Mouse (Mus musculus) brain, embryonic 14.5 days (tissue): ENCODE data around the gene Strn4.

Experiments
- CTCF ChIP-seq: fragments of 200-500 bp; IDR thresholded peaks from 2 replicates; pipeline ENCODE4 v1.5.1; 2012; ENCODE audit warnings: inconsistent platforms, mild to moderate bottlenecking, moderate library complexity, borderline replicate concordance; ENCODE audit not compliant: insufficient read depth, insufficient read length; ENCODE audit errors: extremely low read depth
- POLR2A ChIP-seq: fragments of 200-500 bp; IDR thresholded peaks from 2 replicates; pipeline ENCODE4 v1.6.1; 2012; ENCODE audit warnings: mild to moderate bottlenecking, inconsistent platforms, borderline replicate concordance; ENCODE audit not compliant: poor library complexity, insufficient read depth, insufficient read length, severe bottlenecking; ENCODE audit errors: extremely low read depth

DNA sequence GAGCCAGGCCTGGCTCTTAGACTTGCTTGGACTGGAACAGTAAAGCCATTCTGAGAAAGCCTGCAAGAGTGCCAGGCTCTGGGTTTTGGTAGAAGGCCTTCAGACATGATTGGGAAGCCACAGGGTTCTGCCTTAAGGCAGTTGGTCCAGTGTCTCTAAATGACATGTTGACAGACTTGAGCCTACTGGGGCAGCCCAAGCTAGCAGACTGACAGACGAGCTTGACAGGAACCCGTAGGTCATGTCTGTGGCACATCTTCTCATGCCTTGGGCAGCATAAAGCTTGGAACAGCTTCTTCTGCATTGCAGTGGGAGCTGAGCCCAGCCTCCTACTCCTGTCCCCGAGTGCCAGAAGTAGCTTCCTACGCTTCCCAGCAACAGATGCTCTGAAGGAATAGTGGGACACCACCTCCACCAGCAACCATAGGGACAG lies 6.0 kb downstream of the Strn4 start:
- TF ChIP-seq CTCF (no peak), POLR2A (no peak)
